Mouse (Mus musculus) G1E (cell line): ENCODE data around the gene Gm13278.
"Not testable (repeated sequence)": the region's sequence is repeated elsewhere in the genome, so short reads cannot be mapped to it uniquely, and the experiment has no call there.

ENCODE experiments used
- CTCF ChIP-seq: IDR thresholded peaks from 2 replicates; pipeline ENCODE4 v1.5.1; 2012; ENCODE audit warnings: low read depth, low read length, inconsistent platforms, mixed read lengths
- POLR2AphosphoS5 ChIP-seq: IDR thresholded peaks from 2 replicates; pipeline ENCODE4 v1.6.1; 2012; ENCODE audit warnings: low read depth, low read length, inconsistent platforms; ENCODE audit not compliant: insufficient replicate concordance

GRCm38 (mm10) chr4:88791250-88791649 lies at the start of gene Gm13278:
- TF ChIP-seq CTCF, POLR2AphosphoS5: not testable (repeated sequence)
